Mouse (Mus musculus): Measurements from ENCODE around the gene Vgll3.

- no peak for TF ChIP-seq MYOD1 (IDR thresholded peaks at IDR 0.05; ENCODE audit: control insufficient read depth, insufficient read length, low read depth)
- TF ChIP-seq CTCF (IDR thresholded peaks at IDR 0.05; ENCODE audit: control insufficient read depth, insufficient read depth, insufficient read length), result no peak
- TF ChIP-seq MAX (IDR thresholded peaks at IDR 0.05), result no peak
These were observed 49.1 kb upstream of the Vgll3 start for GRCm38 (mm10) chr16:65765976-65766375.
